Mouse (Mus musculus) left cerebral cortex, adult 11 months (tissue): ENCODE data around the gene Mllt6.
"Not testable (repeated sequence)": the region's sequence is repeated elsewhere in the genome, so short reads cannot be mapped to it uniquely, and the experiment has no call there.

Source experiments
- DNase-seq: peaks from one replicate; pipeline ENCODE4 v3.0.0; 2022; ENCODE audit warnings: low spot score

Gene Mllt6

DNA sequence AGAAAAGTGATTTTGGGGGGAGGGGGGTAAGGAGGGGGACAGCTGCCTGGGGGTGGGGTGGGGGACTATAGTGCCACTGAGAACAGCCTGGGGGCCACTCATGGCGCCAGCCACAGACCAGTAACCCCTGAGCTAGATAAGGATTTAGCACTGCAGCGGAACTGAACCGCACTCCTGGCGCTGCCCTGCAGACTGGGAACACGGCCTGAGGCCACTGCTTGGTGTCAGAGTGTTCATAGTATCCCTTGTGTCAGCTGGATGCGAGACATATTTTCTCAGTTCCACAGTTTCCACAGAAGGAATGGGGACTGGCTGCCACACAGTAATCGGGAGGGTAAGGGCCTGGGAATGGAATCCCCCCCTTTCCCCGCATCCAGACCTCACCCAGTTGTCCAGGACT lies 52.8 kb downstream of the Mllt6 start:
- no peak for DNase-seq

DNA sequence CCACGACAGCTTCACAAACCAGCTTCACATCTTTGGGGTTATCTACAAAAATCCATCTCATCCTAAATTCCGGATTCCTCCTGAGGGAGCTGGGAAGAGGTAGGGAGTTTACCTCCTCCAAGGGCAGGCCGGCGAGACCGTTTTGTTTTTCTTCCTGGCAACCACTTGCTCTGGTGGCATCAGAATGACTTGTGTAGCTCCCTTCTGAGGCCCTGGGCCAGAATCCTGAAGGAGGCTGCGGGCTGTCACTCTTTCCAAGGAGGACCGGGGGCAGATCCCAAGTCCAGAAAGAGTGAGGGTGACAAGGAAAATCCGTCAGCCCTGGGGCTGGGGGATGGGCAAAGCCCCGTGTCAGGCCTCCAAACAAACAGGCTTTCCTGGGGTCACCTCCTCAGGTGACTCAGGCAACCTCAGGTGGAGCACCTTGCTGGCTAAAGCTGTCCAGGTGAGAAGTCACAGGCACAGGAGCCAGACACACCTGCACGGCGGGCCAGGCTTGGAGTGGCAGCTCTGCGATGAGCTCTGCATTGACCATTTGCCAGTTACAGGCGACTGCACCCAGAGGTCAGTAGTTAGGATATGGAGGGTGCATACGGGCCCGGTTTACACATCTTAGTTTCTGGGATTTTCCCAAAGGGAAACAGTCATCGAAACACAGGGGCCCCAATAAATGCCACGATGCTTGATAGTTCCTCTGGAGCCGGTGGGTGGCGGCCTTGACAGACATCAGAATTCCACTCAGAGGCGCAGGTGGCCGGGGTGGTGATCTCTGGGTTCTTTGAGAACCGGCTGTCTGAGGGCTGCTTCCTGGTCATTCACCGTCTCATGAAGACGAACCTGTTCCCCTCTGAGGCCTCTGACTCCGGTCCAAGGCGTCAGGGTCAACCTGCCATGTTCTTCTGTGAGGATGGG lies 54.4 kb downstream of the Mllt6 start:
- DNase-seq = no peak

DNA sequence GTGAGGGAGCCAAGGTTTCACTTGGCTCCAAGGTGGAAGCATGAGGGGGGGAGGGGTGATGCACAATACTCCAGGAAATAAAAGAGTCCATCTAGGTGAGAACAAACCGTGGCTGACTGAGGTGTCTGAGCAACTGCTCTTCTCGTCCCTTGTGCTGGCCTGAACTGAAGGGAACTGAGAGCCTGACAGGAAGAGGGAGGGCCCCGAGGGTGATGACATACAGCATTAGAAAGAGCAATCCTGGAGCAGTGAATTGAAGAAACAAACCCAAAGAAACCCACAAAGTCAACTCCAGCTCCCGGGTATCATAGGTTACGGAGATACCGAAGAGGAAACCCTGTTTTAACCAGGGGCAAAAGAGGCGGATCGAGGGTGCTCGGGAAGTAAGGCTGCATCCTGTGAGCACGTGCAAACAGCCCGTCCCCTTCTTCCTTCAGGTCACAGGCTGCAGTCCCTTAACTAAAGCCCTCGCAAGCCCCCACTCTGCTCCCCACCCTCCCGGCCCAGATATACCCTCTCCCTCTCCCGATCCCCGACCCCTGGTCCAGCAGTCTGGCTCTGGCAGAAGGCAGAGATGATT lies 55.2 kb downstream of the Mllt6 start:
- DNase-seq = no peak

DNA sequence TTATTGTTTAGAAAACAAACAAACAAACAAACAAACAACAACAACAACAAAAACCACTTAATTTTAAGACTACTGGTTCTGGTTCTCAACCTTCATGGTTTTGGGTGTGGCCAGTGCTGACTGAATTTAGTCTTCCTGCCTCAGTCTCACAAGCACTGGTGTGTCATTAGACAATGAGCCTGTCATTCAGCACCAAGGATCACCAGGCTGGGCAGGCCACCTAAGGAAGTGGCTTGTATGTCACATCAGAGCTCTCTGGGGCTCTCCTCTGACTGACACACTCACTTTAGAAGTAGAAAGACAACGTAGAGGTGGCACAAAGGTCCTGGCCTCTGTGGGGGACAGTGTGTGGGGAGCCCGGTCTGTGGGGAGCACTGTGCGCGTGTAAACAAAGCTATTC lies 55.8 kb downstream of the Mllt6 start:
- no peak for DNase-seq

DNA sequence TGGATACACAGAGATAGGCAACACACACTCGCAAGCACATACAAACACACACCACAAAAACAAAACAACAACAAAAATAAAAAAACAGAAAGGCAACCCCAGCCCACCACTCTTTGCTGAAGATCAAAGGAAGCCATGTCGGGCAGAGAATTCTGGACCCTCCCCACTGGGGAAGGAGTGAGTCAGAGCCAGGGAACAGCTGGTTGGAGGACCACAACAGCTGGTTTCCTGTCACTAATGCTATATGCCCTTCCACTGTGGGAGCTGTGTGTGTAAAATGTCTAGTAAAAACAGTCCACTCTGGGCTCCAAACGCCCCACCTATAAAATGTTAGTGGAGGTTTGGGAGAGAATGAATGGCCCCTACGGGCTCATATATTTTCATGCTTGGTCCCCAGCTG lies 58.1 kb downstream of the Mllt6 start:
- DNase-seq = no peak

DNA sequence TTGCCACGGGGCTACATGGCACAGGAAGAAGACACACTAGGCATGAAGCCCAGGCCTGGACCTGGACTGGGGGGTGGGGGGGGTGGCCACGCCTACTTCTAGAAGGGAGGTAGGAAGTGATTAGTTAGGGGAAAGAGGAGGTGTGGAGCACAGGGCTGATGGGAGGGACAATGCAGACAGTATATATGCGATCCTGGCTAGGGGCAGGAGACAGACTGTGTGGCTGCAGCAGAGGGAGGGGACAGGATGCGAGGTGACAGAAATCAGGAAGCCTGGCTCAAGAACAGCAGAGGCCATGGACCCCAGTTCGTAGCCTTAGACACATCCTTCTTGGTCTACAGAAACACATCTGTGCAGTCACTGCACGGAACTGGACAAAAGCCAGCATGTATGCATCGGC lies 60.5 kb downstream of the Mllt6 start:
- no peak for DNase-seq

DNA sequence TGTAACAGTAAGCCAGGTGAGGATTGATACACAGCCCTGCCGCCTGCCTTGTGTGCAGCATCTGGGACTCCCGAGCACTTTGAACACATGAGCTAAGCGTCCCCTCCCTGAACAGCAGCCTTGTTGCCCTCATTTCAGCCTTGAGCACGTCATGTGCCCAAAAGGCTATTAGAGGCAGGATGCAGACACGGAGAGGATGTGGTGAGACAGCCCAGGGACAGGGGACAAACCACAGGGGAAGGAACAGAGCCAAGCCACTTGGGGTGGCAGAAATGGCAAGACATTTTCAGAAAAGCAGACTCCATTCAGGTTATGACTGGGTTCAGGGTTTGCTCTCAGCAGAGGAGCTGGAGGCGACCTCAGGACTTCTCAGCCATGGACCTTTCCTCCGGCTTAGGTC lies 65.1 kb downstream of the Mllt6 start:
- no peak for DNase-seq

DNA sequence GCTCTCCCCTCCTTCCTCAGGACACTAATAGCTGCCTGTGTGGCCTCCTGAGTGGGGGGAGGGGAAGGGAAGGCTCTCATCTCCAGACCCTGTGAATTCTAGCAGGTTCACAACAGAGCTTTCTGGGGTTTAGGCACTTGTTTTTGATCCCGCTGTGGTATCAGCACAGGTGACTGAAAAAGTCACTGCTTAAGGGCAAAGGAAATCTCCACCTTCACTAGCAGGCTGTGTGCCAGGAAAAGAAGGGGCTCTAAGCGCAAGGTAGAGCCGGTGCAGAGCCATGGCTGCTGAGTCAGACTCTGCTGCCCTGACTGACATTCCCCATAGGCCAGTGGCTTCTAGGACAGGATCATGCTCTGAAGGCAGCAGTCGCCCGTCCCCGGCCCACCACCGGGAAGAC lies 65.5 kb downstream of the Mllt6 start:
- DNase-seq = no peak

DNA sequence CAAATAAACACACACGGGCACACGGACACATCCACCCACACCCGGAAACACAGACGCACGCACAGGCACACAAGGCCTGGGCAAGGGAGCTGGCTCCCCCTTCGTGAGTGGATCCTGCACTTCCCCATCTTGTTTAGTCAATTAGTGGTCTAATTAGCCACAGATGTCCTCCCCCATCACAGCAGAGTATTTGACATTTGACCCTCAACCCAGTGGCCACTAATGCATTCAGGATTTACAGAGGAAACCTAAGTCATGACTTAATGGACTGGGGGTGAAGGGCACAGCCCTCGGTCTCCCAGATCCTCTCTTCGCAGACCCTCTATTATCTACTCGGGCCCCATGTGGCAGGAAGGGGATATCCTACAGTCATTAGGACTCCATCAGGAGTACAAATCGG lies 70.5 kb downstream of the Mllt6 start:
- DNase-seq = no peak

DNA sequence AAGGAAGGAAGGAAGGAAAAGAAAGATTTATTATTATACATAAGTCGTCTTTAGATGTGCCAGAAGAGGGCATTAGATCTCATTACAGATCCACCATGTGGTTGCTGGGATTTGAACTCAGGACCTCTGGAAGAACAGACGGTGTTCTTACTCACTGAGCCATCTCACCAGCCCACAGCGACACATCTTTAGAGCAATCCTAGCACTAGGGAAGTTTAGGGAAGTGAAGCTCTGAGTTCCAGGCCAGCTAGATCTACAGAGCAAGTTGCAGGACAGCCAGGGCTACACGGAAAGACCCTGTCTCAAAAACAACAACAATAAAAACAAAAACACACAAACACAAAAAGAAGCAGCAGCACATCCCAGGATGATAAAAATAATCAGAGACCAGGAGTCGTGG lies 71.6 kb downstream of the Mllt6 start:
- DNase-seq = not testable (repeated sequence)
